Mouse (Mus musculus) forebrain, embryonic 16.5 days (tissue): ENCODE measurements around the gene Mtfmt. TPM values are rescaled to one million over a fixed set of nuclear protein-coding genes. Genes with fewer than 3 reads are reported as not detected.

Source experiments
- ATAC-seq: fragments of 200-750 bp; cut with Nextera tagmentation; 2 replicates; pipeline ENCODE4 v1.8.0; 2017; ENCODE audit warnings: mild to moderate bottlenecking, moderate library complexity
- H3K27ac ChIP-seq: fragments of 300-500 bp; sonication (generic); 2 replicates; pipeline ENCODE4 v1.5.1; 2014; ENCODE audit warnings: low read length, control low read depth
- H3K27me3 ChIP-seq: fragments of 300-500 bp; sonication (generic); replicated peaks from 2 replicates; pipeline ENCODE4 v1.6.1; 2014; ENCODE audit warnings: low read length; ENCODE audit not compliant: control insufficient read depth, insufficient read depth
- H3K36me3 ChIP-seq: fragments of 300-500 bp; sonication (generic); 2 replicates; pipeline ENCODE4 v1.6.1; 2014; ENCODE audit not compliant: control insufficient read depth, insufficient read depth
- H3K4me1 ChIP-seq: fragments of 300-500 bp; sonication (generic); replicated peaks from 2 replicates; pipeline ENCODE4 v1.6.1; 2014; ENCODE audit warnings: low read length; ENCODE audit not compliant: control insufficient read depth, insufficient read depth
- H3K4me2 ChIP-seq: fragments of 300-500 bp; sonication (generic); 2 replicates; pipeline ENCODE4 v1.6.1; 2014; ENCODE audit warnings: mild to moderate bottlenecking, low read length, control low read depth
- H3K4me3 ChIP-seq: fragments of 300-500 bp; sonication (generic); replicated peaks from 2 replicates; pipeline ENCODE4 v1.5.1; 2014; ENCODE audit warnings: mild to moderate bottlenecking, low read length, control low read depth
- H3K9ac ChIP-seq: fragments of 300-500 bp; sonication (generic); replicated peaks from 2 replicates; pipeline ENCODE4 v1.6.1; 2014; ENCODE audit warnings: low read depth, low read length, control low read depth
- H3K9me3 ChIP-seq: fragments of 300-500 bp; sonication (generic); 2 replicates; pipeline ENCODE4 v1.6.1; 2016; ENCODE audit warnings: low read length; ENCODE audit not compliant: control insufficient read depth
- WGBS: fragments of 180-500 bp; shearing (Covaris S2); extraction: QIAGEN DNeasy Blood & Tissue Kit; methylation state at CpG from one replicate; pipeline ENCODE4 v1.1.7; 2014; 5-methylcytosine and 5-hydroxymethylcytosine counted together
- polyA plus RNA-seq: library from polyadenylated mRNA; unstranded; fragments of >200 nt; fragmentation: Nextera tagmentation; extraction: Ambion mirVana; gene quantifications from 2 replicates; pipeline ENCODE4 v1.2.1, GENCODE M21; 2015

Gene Mtfmt
- polyA plus RNA-seq, 1 experiment from 2014 or later: 23.5 TPM

GRCm38 (mm10) chr9:65419633-65420032, 15.9 kb upstream of the Mtfmt start:
- Histone ChIP-seq H3K36me3 (no peaks in the 10 kb centered on the region), H3K27me3 (no peaks in the 10 kb centered on the region), H3K27ac (no peak overlapping the region), H3K9me3 (no peaks in the 10 kb centered on the region), H3K4me1 (no peaks in the 10 kb centered on the region), H3K4me3 (no peak overlapping the region), H3K9ac (no peak overlapping the region), H3K4me2 (no peak overlapping the region)
- 70% methylated on average over 3 of the region's 3 CpGs for WGBS
- ATAC-seq: no peak

GRCm38 (mm10) chr9:65422760-65423501, 12.7 kb upstream of the Mtfmt start, which contains the start of gene Slc51b:
TSS of gene Slc51b (minus strand) at chr9:65422955.
- H3K27me3 ChIP-seq: no peaks in the 10 kb centered on the region
- H3K9me3 ChIP-seq: no peaks in the 10 kb centered on the region
- no peak within 1 kb of the TSS for H3K4me3 ChIP-seq
- no peak within 1 kb of the TSS for H3K9ac ChIP-seq
- no peak for ATAC-seq
- 82% methylated on average over 11 of the region's 11 CpGs for WGBS
- H3K4me1 ChIP-seq: no peaks in the 10 kb centered on the region
- no peak within 1 kb of the TSS for H3K27ac ChIP-seq
- H3K4me2 ChIP-seq: no peak within 1 kb of the TSS
- H3K36me3 ChIP-seq: no peaks in the 10 kb centered on the region

- ATAC-seq: no peak
- no peak overlapping the region for H3K4me2 ChIP-seq
- no peak overlapping the region for H3K4me3 ChIP-seq
- H3K9me3 ChIP-seq: no peaks in the 10 kb centered on the region
- H3K4me1 ChIP-seq: no peaks in the 10 kb centered on the region
- H3K9ac ChIP-seq: no peak overlapping the region
- WGBS: 52% methylated on average over 3 of the region's 3 CpGs
- H3K36me3 ChIP-seq: no peaks in the 10 kb centered on the region
- H3K27me3 ChIP-seq: no peaks in the 10 kb centered on the region
- H3K27ac ChIP-seq: no peak overlapping the region
Observed at GRCm38 (mm10) chr9:65424393-65424792, 11.2 kb upstream of the Mtfmt start.

- no peak overlapping the region for H3K9ac ChIP-seq
- H3K27ac ChIP-seq: no peak overlapping the region
- H3K4me1 ChIP-seq: no peaks in the 10 kb centered on the region
- WGBS: 64% methylated on average over 2 of the region's 2 CpGs
- no peak overlapping the region for H3K4me3 ChIP-seq
- H3K9me3 ChIP-seq: no peaks in the 10 kb centered on the region
- ATAC-seq: no peak
- H3K4me2 ChIP-seq: no peak overlapping the region
- no peaks in the 10 kb centered on the region for H3K36me3 ChIP-seq
- H3K27me3 ChIP-seq: no peaks in the 10 kb centered on the region
Observed at GRCm38 (mm10) chr9:65427511-65427910, 8.1 kb upstream of the Mtfmt start.

- Histone ChIP-seq H3K9ac (no peak overlapping the region), H3K4me3 (no peak overlapping the region), H3K27ac (no peak overlapping the region), H3K4me1 (no peaks in the 10 kb centered on the region), H3K36me3 (no peaks in the 10 kb centered on the region), H3K9me3 (no peaks in the 10 kb centered on the region), H3K4me2 (no peak overlapping the region), H3K27me3 (no peaks in the 10 kb centered on the region)
- ATAC-seq: no peak
- 82% methylated on average over 5 of the region's 5 CpGs for WGBS
Observed at GRCm38 (mm10) chr9:65428003-65428402, 7.6 kb upstream of the Mtfmt start.

- H3K4me2 ChIP-seq: no peak overlapping the region
- H3K27me3 ChIP-seq: no peaks in the 10 kb centered on the region
- no peaks in the 10 kb centered on the region for H3K4me1 ChIP-seq
- no peak overlapping the region for H3K9ac ChIP-seq
- H3K36me3 ChIP-seq: no peaks in the 10 kb centered on the region
- no peak overlapping the region for H3K27ac ChIP-seq
- no peaks in the 10 kb centered on the region for H3K9me3 ChIP-seq
- ATAC-seq: no peak
- H3K4me3 ChIP-seq: no peak overlapping the region
Observed at GRCm38 (mm10) chr9:65430401-65430800, 5.2 kb upstream of the Mtfmt start.

- 92% methylated on average over 5 of the region's 5 CpGs for WGBS
- no peak for ATAC-seq
- Histone ChIP-seq H3K9ac (no peak overlapping the region), H3K4me1 (no peaks in the 10 kb centered on the region), H3K9me3 (no peaks in the 10 kb centered on the region), H3K36me3 (no peaks in the 10 kb centered on the region), H3K27me3 (no peaks in the 10 kb centered on the region), H3K4me2 (no peak overlapping the region), H3K4me3 (no peak overlapping the region), H3K27ac (no peak overlapping the region)
Observed at GRCm38 (mm10) chr9:65430921-65431320, 4.7 kb upstream of the Mtfmt start.

- H3K36me3 ChIP-seq: no peaks in the 10 kb centered on the region
- H3K27ac ChIP-seq: no peak overlapping the region
- H3K4me1 ChIP-seq: peaks cover 5% of the 10 kb centered on the region
- H3K4me2 ChIP-seq: no peak overlapping the region
- H3K4me3 ChIP-seq: no peak overlapping the region
- no peaks in the 10 kb centered on the region for H3K27me3 ChIP-seq
- no peaks in the 10 kb centered on the region for H3K9me3 ChIP-seq
- ATAC-seq: peak; percentile 54
- 3% methylated on average over 3 of the region's 3 CpGs for WGBS
- H3K9ac ChIP-seq: no peak overlapping the region
Observed at GRCm38 (mm10) chr9:65432236-65432635, 3.3 kb upstream of the Mtfmt start.

GRCm38 (mm10) chr9:65434140-65434539, 1.4 kb upstream of the Mtfmt start:
- Histone ChIP-seq H3K27ac (no peak overlapping the region), H3K27me3 (no peaks in the 10 kb centered on the region), H3K4me1 (peaks cover 9% of the 10 kb centered on the region), H3K9me3 (no peaks in the 10 kb centered on the region), H3K9ac (no peak overlapping the region), H3K4me3 (no peak overlapping the region), H3K4me2 (no peak overlapping the region), H3K36me3 (no peaks in the 10 kb centered on the region)
- no peak for ATAC-seq
- 64% methylated on average over 5 of the region's 5 CpGs for WGBS

- H3K9ac ChIP-seq: no peak overlapping the region
- peak; percentile 29; the same call in 1 of the 2 replicates for ATAC-seq
Observed at GRCm38 (mm10) chr9:65435211-65435610, 371 bp upstream of the Mtfmt start.

More at GRCm38 (mm10) chr9:65435211-65435610, 371 bp upstream of the Mtfmt start:
- peak overlapping the region; percentile 98 for H3K4me3 ChIP-seq
- no peaks in the 10 kb centered on the region for H3K27me3 ChIP-seq
- peaks cover 9% of the 10 kb centered on the region for H3K4me1 ChIP-seq
- H3K36me3 ChIP-seq: no peaks in the 10 kb centered on the region
- H3K4me2 ChIP-seq: no peak overlapping the region
- H3K27ac ChIP-seq: no peak overlapping the region
- no peaks in the 10 kb centered on the region for H3K9me3 ChIP-seq
- 70% methylated on average over 4 of the region's 4 CpGs for whole genome bisulfite sequencing
